ENCODE assay signal across 17 mouse cellular contexts in genomic region chr1:63266716-63267115, GRCm38 (mm10). TPM values are rescaled to one million over a fixed set of nuclear protein-coding genes. Genes with fewer than 3 reads are reported as not detected.
"Had no signal": no experiment of that assay in that cellular context is flagged by ENCODE, and none has a peak within 500 bp of the region (broad histone marks: within the 10 kb centered on the region; RNA-seq: fewer than 3 reads in every experiment).

No protein-coding gene starts in this region.

- H3K36me3 ChIP-seq: limb, embryonic 12.5 days; liver, embryonic 13.5 days; lung, embryonic 15.5 days; midbrain, embryonic 15.5 days; neural tube, embryonic 12.5 days had no signal

- H3K27ac ChIP-seq: left cerebral cortex, adult 2 months; limb, embryonic 12.5 days; liver, embryonic 13.5 days; lung, embryonic 15.5 days; macrophage; midbrain, embryonic 15.5 days; neural tube, embryonic 12.5 days had no signal

- DNase-seq: kidney, adult 2 months; kidney, postnatal 25 days; liver; liver, embryonic 13.5 days; liver, postnatal 0 days; lung, postnatal 14 days; right cerebral cortex, postnatal 25 days; thymus, postnatal 36 days had no signal

- H3K4me2 ChIP-seq: limb, embryonic 12.5 days; liver, embryonic 13.5 days; lung, embryonic 15.5 days; midbrain, embryonic 15.5 days; neural tube, embryonic 12.5 days had no signal

- H3K9me3 ChIP-seq: limb, embryonic 12.5 days; liver, embryonic 13.5 days; lung, embryonic 15.5 days; midbrain, embryonic 15.5 days; neural tube, embryonic 12.5 days had no signal

- ATAC-seq: liver, postnatal 0 days; midbrain, embryonic 15.5 days had no signal

- H3K9ac ChIP-seq: limb, embryonic 12.5 days; liver, embryonic 13.5 days; liver, postnatal 0 days; lung, embryonic 15.5 days; midbrain, embryonic 15.5 days; neural tube, embryonic 12.5 days had no signal

- H3K4me1 ChIP-seq: limb, embryonic 12.5 days; liver, embryonic 13.5 days; lung, embryonic 15.5 days; megakaryocyte, embryonic 14.5 days; midbrain, embryonic 15.5 days; neural tube, embryonic 12.5 days had no signal

- H3K4me3 ChIP-seq: left cerebral cortex, adult 2 months; limb, embryonic 12.5 days; liver, embryonic 13.5 days; lung, embryonic 15.5 days; megakaryocyte, embryonic 14.5 days; midbrain, embryonic 15.5 days; neural tube, embryonic 12.5 days had no signal

RNA-seq across cellular contexts. Expression of gene Zdbf2, which starts 6.3 kb away (rescaled TPM):
- total RNA-seq: neutrophil, adult 5-6 weeks had no signal
- polyA plus RNA-seq: macrophage; small intestine, adult 2 months had no signal

RNA-seq across cellular contexts. Expression of gene Gpr1, which starts 52.4 kb away (rescaled TPM):
- total RNA-seq: neutrophil, adult 5-6 weeks had no signal
- polyA plus RNA-seq: liver, embryonic 13.5 days; lung, embryonic 15.5 days; macrophage; small intestine, adult 2 months had no signal
